Comparison of ENCODE assay signal across 25 mouse cellular contexts in genomic region chr16:92064801-92065200, GRCm38 (mm10). TPM values are rescaled to one million over a fixed set of nuclear protein-coding genes. Genes with fewer than 3 reads are reported as not detected.
DNase-seq lines count a peak whose midpoint lies in the region; ATAC-seq and TF ChIP-seq lines count a peak whose summit lies in the region.
"Had no signal": no experiment of that assay in that cellular context is flagged by ENCODE, and none has a peak within 500 bp of the region (broad histone marks: within the 10 kb centered on the region; RNA-seq: fewer than 3 reads in every experiment).

No protein-coding gene starts in this region.

- H3K4me3 ChIP-seq in kidney, adult 2 months (ENCODE audit: insufficient read depth, low read depth, low read length), result peak overlapping the region; percentile 46
- H3K4me3 ChIP-seq: embryonic facial prominence, embryonic 13.5 days; embryonic facial prominence, embryonic 15.5 days; erythroblast, embryonic 14.5 days; forebrain, embryonic 10.5 days; forebrain, embryonic 12.5 days had no signal

- DNase-seq in kidney, adult 2 months, result no peak
- DNase-seq in kidney, adult 18-20 months, result no peak
- peak; percentile 41 for DNase-seq in 3T3-L1 (ENCODE audit: low read depth, low spot score)
- DNase-seq in frontal cortex, postnatal 10 days (ENCODE audit: low spot score in 2 of 2), result no peak
- DNase-seq: adrenal gland, adult 2 months; adrenal gland, postnatal 10 days; adrenal gland, postnatal 25 days; cerebellum, adult 11 months; cerebellum, adult 18-20 months; cerebellum, adult 8-10 months; cerebellum, adult 9-11 months; cerebellum, postnatal 36 days; embryo, embryonic 11 days had no signal

- TF ChIP-seq POLR2A in kidney, adult 2 months (IDR thresholded peaks at IDR 0.05; ENCODE audit: low read depth, low read length), result no peak

- H3K4me1 ChIP-seq in kidney, adult 2 months (ENCODE audit: control insufficient read depth, insufficient read depth, low read length), result peaks cover 19% of the 10 kb centered on the region; the same call in 1 of the 2 replicates

- ATAC-seq in megakaryocyte progenitor cell, adult 5-6 weeks (replicated peaks; ENCODE audit: poor library complexity), result peak; percentile 60
- no peak for ATAC-seq in CD4-positive, CD25-positive, alpha-beta regulatory T cell, adult 4 months
- ATAC-seq: forebrain, embryonic 14.5 days; forebrain, embryonic 16.5 days had no signal

- peaks cover 7% of the 10 kb centered on the region for H3K36me3 ChIP-seq in kidney, adult 2 months (ENCODE audit: control insufficient read depth, insufficient read depth, low read length)

- TF ChIP-seq CTCF in kidney, adult 2 months (conservative IDR thresholded peaks at IDR 0.05; ENCODE audit: insufficient read depth, insufficient read length, low read depth, low read length), result no peak

- H3K27me3 ChIP-seq in kidney, adult 2 months (replicated peaks; ENCODE audit: control insufficient read depth, insufficient read depth, low read length), result no peaks in the 10 kb centered on the region
- H3K27me3 ChIP-seq: CH12.LX; embryonic facial prominence, embryonic 13.5 days; embryonic facial prominence, embryonic 15.5 days; forebrain, embryonic 12.5 days had no signal

- H3K27ac ChIP-seq in kidney, adult 2 months (ENCODE audit: insufficient read depth, low read depth, low read length), result no peak overlapping the region
- H3K27ac ChIP-seq: embryonic facial prominence, embryonic 13.5 days; embryonic facial prominence, embryonic 15.5 days; forebrain, embryonic 10.5 days; forebrain, embryonic 12.5 days had no signal

- WGBS in kidney, adult 2 months, result 75% methylated on average over 2 of the region's 2 CpGs

RNA-seq across cellular contexts. Expression of gene Slc5a3, which starts 6.7 kb away (rescaled TPM):
- polyA plus RNA-seq in kidney, adult 2 months (2012; rRNA removed), result 17.1 and 17.6 TPM in 2 replicates
- 2.9 and 3.0 TPM in 2 replicates for total RNA-seq in megakaryocyte progenitor cell, adult 5-6 weeks (2015)
- 3.1 and 4.7 TPM in 2 replicates for total RNA-seq in megakaryocyte progenitor cell, adult 5-6 weeks (2017)
- 10 to 100 TPM in 1 of 2 experiments, 1 to 10 TPM in 1; 7.0 to 11.2 TPM for polyA plus RNA-seq in CD4-positive, CD25-positive, alpha-beta regulatory T cell, adult 4 months (2017; shearing (Covaris generic))
- polyA plus RNA-seq: erythroblast, embryonic 14.5 days had no signal

RNA-seq across cellular contexts. Expression of gene Gm49711, which starts 6.7 kb away (rescaled TPM):
- 0.16 TPM in 1 of 2 replicates, not detected in the other for polyA plus RNA-seq in kidney, adult 2 months (2012; rRNA removed)
- total RNA-seq in megakaryocyte progenitor cell, adult 5-6 weeks (2015), result not detected in 2 replicates
- not detected in 2 replicates for total RNA-seq in megakaryocyte progenitor cell, adult 5-6 weeks (2017)
- not detected for polyA plus RNA-seq in CD4-positive, CD25-positive, alpha-beta regulatory T cell, adult 4 months (2017; shearing (Covaris generic))
- total RNA-seq: adrenal gland, adult 2 months; adrenal gland, postnatal 10 days; adrenal gland, postnatal 25 days; CH12.LX; common myeloid progenitor, adult 5-6 weeks; G1E had no signal

RNA-seq across cellular contexts. Expression of gene Mrps6, which starts 6.7 kb away (rescaled TPM):
- polyA plus RNA-seq in kidney, adult 2 months (2012; rRNA removed), result 99.2 and 129 TPM in 2 replicates
- total RNA-seq in megakaryocyte progenitor cell, adult 5-6 weeks (2015), result 28.2 and 30.8 TPM in 2 replicates
- 24.7 and 29.2 TPM in 2 replicates for total RNA-seq in megakaryocyte progenitor cell, adult 5-6 weeks (2017)
- 10 to 100 TPM; 47.8 to 49.1 TPM for polyA plus RNA-seq in CD4-positive, CD25-positive, alpha-beta regulatory T cell, adult 4 months (2017; shearing (Covaris generic))
- polyA plus RNA-seq: erythroblast, embryonic 14.5 days had no signal
